Mouse (Mus musculus): ENCODE data around the gene Rnf169.
A peak's percentile ranks its signal among the peaks of the same experiment; 100 is the strongest.
"Not testable (repeated sequence)": the region's sequence is repeated elsewhere in the genome, so short reads cannot be mapped to it uniquely, and the experiment has no call there.

The Rnf169 gene

GRCm38 (mm10) chr7:99953442-99954098, 26.7 kb downstream of the Rnf169 start:
- no peak for ATAC-seq (ENCODE audit: insufficient number of reproducible peaks, low FRiP score, low TSS enrichment)

DNA sequence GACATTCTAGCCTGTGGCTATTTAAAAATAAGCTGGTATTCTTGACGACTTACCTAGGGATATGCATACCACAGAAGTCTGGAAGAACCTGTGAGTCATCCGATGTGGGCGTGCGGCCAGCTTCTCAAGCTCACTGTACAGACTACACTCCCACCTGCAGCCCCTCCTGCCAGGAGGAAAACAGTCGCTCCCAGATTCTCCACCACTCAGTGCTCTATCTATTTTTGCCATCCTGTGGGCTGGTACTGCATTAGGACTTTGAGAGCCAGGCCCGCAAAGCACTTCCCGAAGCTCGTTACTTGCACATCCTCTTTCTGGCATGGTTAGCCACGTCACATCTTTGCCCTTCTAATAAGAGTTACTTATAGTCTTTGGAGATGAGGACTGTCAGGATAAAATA, 32.9 kb downstream of the Rnf169 start:
- 0 out of 2 replicates have a peak, but pooled peaks have one; percentile 40 for ATAC-seq (ENCODE audit: insufficient number of reproducible peaks, low FRiP score, low TSS enrichment)

DNA sequence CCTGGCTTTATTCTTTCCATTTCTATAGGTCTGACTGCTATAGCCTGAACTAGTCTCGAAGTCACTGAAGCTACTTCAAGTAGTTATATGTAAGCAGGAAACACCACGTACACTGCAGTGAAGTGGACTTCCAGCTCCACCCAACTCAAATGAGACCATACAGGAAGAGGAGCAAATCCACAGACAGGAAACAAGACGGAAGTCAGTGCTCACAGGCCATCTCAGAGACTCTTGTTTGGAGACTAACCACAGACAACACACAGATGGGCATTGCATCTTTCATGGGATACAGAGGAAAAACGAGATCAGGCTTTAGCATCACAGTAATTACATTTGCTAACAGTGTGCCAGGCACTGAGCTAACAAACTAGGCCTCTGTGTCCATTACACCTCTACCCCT, 33.9 kb downstream of the Rnf169 start:
- no peak for ATAC-seq (ENCODE audit: insufficient number of reproducible peaks, low FRiP score, low TSS enrichment)

- no peak for ATAC-seq (ENCODE audit: insufficient number of reproducible peaks, low FRiP score, low TSS enrichment)
These were observed 34.3 kb downstream of the Rnf169 start for GRCm38 (mm10) chr7:99945939-99946338.

DNA sequence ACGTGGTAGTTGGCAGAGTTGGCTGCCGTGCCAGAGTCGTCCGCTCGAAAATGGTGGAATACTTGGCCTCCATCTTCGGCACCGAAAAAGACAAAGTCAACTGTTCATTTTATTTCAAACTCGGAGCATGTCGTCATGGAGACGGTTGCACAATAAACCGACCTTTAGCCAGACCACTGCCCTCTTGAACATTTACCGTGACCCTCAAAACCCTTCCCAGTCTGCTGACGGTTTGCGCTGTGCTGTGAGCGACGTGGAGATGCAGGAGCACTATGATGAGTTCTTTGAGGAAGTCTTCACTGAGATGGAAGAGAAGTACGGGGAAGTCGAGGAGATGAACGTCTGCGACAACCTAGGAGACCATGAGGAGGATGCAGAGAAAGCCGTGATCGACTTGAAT, 35.2 kb downstream of the Rnf169 start:
- ATAC-seq (ENCODE audit: insufficient number of reproducible peaks, low FRiP score, low TSS enrichment), result not testable (repeated sequence)

GRCm38 (mm10) chr7:99944520-99944919, 35.7 kb downstream of the Rnf169 start:
- ATAC-seq (ENCODE audit: insufficient number of reproducible peaks, low FRiP score, low TSS enrichment), result no peak

GRCm38 (mm10) chr7:99940669-99941068, 39.6 kb downstream of the Rnf169 start:
- no peak for ATAC-seq (ENCODE audit: insufficient number of reproducible peaks, low FRiP score, low TSS enrichment)

DNA sequence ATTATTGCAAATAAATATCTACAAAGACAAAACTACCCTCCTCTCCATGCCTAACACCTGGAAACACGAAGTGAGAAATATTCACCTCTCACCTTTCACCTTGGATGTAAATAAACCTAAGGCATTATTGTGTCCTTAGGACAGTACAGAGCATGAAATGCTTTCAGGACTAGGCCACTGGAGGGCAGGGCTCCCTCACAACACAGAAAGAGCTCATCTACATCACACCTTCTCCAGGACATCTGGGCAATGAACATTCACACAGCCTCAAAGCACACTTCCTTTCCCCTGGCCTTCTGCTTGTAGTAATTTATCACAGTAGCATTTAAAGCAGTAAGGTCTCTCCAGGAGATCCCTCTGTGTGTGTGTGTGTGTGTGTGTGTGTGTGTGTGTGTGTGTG, 44.5 kb downstream of the Rnf169 start:
- no peak for ATAC-seq (ENCODE audit: insufficient number of reproducible peaks, low FRiP score, low TSS enrichment)

DNA sequence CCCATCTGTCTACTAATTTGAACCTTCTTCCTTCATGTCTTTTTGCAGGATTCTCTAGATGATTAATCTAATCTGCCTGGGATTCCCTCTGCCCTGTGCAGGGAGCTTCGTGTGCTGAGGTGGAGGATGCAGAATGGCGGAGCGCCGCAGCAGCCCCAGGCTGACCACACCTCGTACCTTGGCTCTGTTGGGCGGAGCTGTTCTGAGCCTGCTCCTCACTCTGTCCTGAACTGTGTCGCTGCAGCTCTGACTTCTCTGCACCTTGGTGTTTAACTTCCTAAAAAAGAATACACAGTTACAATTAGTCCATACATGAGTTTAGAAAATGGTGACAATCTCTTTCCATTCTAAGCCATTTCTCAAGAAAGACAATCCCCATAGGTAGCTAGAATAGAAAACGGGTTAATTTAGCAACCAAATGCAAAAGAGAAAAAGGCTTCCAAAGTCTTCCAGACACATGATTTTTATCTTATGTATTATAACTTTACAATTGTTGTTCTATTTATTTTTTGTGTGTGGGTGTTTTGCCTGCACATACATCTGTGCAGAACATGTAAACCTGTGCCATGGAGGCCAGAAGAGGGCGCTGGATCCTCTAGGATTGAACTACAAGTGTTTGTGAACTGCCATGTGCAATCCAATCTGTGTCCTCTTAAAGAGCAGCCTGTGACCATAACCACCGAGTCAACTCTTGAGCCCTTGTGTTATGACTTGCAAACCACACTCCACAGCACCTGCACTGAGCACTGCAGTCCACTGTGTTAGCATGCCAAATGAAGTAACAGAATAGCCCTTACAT, 53.1 kb downstream of the Rnf169 start:
- ATAC-seq (ENCODE audit: insufficient number of reproducible peaks, low FRiP score, low TSS enrichment), result 0 out of 2 replicates have a peak, but pooled peaks have one; percentile 61

- ATAC-seq (ENCODE audit: insufficient number of reproducible peaks, low FRiP score, low TSS enrichment), result no peak
These were observed 59.8 kb downstream of the Rnf169 start for GRCm38 (mm10) chr7:99920416-99920815.

DNA sequence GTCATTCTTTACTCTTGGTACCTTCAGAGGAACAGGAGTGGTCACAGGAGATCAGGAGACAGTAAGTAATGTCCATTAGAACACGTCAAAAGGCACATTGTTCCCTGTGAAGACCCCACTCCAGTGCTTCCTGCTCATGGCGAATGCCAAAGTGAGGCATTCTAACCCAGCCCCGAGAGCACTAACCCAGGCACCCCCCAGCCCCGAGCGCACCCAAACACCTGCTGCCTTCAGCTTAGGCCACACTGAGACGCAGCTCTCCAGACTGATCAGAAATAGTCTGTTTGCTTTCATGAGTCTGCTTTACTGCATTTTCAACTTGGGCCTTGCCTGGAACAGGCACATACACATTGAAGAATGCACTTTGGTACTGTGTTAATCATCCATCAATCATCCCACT, 60.3 kb downstream of the Rnf169 start:
- ATAC-seq (ENCODE audit: insufficient number of reproducible peaks, low FRiP score, low TSS enrichment), result no peak

- no peak for ATAC-seq (ENCODE audit: insufficient number of reproducible peaks, low FRiP score, low TSS enrichment)
These were observed 61.1 kb downstream of the Rnf169 start for GRCm38 (mm10) chr7:99919164-99919563.

DNA sequence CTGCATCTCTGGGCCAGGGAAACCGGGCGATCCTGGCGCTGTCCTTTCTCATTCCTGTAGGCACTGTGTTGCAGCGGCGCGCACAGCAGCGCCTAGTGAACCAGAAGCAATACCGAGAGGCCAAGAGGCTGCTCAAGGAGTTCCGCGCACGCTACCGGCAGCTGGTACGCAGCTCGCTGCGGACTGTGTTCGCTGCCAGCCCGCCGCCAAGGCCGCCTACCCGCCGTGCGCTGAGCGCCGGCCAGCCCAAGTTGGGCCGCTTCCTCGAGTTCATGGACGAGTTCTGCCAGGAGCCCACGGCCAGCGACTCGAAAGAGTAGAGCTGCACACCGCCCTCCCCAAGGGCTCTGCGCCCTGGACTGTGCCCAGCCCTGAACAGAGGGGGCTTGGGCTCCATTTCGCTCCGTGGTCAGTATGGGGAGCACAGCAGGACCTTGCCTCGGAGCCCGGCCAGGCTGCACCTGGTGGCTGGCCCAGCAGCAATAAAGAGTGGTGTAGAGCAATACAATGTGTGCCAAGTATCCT, 62.9 kb downstream of the Rnf169 start:
- ATAC-seq (ENCODE audit: insufficient number of reproducible peaks, low FRiP score, low TSS enrichment), result peak; percentile 26

DNA sequence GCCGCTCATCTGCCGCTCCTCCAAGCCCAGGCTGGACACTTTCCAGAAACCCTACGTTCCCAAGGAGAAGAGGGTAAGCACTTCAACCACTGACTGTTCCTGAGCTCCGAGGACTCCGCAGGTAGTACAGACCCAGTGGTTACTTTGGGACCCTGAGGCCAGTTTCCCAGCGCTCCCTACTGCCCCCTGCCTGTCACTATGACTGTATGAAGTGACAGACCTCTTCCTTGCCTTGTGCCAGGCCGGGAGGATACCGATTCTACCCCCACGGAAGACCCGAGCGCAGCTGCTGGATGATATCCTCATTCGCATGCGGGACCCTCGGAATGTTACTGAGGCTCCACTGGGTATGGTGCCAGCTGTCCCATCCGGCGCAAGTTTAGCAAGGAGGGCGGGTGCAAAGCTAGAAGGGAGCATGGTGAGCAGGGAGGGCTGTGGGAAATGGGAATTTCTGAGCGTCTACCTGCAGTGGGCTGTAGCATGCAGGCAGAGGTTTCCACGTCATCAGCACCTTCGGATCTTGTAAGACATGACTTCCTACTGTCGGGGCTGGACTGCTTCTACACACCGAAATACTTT, 63.4 kb downstream of the Rnf169 start:
- no peak for ATAC-seq (ENCODE audit: insufficient number of reproducible peaks, low FRiP score, low TSS enrichment)

DNA sequence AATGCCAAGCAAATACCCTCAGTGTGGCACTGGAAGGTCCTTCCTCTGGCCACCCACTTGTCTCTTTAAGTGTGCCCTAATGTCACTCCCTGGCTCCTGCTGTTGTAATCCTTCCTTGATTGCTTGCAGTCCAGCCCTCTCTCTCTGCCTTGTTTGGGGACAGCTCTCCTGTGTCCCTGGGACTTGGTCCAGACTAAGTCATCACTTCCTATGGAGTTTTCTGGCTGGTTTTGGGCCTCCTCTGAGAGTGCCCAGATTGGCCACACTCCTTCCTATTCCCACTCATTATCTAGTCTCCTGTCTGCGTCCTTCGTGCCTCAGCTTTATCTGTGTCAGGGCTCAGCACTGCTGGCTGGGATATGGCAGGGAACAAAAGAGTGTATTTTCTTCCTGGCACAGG, 64.7 kb downstream of the Rnf169 start:
- ATAC-seq (ENCODE audit: insufficient number of reproducible peaks, low FRiP score, low TSS enrichment), result no peak

DNA sequence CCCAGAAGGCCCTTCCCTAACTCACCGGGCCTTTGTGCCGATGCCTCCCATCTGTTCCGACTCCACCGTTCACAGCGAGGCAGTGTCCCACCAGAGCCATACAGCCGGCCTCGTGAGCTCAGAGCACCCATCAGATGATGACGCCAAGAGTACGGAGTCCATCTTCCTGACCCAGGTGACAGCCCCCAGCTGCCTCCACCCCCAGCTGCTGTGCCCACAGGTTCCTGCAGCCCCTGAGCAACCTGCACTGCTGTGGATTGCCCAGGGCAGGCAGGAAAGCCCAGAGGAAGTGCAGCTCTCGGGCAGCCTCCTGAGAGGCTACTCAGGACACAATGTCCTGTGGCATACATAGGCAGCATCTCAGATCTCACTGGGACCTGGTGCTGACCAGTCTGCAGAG, 65.9 kb downstream of the Rnf169 start:
- no peak for ATAC-seq (ENCODE audit: insufficient number of reproducible peaks, low FRiP score, low TSS enrichment)

DNA sequence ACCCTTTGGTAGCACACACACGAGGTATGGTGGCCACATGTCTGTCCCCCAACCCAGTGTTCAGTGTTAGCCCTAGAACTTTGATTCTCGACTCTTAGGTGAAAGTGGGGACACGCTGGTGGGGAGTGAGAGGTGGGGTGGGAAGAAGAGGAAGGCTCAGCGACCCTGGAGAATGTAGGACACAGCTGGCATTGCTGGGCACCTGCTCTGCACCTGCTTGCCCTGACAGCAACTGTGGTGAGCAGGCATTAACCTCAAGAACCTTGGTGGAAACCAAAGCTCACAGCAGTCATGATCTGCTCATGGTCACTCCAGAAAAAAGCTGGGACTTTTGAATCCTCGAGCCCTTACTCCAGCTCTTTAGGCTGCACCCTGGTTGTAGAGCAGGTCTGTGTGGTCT, 69.2 kb downstream of the Rnf169 start:
- ATAC-seq (ENCODE audit: insufficient number of reproducible peaks, low FRiP score, low TSS enrichment), result no peak

DNA sequence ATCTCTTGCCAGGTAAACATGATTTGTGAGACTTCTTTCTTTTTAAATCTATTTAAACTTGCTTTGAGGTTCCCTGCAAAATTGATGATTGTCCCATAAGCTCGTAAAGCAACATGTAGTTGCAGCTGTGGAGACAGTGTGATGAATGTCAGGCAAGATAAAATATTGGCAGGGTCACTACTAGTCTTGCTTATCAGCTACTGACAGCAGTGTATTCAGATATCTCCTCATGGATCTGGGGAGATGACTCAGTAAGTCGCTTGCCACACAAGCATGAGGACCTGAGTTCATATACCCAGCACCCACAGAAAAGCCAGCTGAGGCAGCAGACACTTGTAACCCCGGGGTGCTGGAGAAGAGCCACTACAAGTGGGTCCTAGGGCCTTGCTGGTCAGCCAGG, 72.8 kb downstream of the Rnf169 start:
- no peak for ATAC-seq (ENCODE audit: insufficient number of reproducible peaks, low FRiP score, low TSS enrichment)

DNA sequence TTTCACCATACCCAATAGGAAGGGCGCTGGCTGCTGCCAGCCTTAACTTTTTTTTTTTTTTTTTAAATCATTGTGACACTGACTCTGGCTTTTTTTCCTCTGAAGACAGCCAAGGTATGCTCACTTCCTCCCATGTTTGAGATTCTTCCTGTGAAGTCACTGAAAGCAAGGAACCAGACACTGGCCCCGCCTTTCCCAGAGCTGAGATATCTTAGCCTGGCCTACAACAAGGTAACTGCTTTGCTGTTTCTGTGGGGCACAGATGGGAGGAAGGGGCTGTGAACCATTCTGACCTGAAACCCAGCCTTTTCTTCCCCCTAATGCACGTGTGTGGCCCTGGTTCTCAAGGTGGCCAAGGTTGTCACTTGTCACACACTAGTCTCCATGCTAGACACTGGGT, 73.9 kb downstream of the Rnf169 start:
- ATAC-seq (ENCODE audit: insufficient number of reproducible peaks, low FRiP score, low TSS enrichment), result no peak

DNA sequence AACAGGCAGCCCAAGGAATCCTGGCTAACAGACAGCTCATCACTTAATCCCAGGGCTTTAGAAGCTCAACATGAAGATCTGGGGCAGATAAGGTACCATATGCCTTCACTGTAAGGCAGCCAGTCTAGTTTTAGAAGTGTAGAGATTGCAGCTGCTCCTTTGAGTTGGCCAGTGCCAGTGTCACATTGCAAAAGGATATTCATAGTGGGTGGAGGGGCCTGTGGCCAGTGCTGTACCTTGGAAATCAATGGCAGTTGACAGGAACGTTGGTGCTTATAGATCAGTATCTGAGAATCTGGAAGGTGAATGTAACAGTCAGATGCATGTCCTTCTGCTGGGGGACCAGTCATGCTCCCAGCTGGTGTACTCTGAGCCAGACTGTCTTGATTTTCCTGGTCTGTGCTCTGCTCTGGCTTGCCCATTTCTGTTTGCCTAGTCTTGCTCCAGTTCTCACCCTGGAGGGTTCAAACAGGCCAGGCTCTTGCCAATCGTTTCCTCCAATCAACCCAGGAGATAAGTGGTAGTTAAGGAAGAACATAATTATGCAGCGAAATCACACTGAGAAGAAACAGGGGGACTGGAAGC, 75.7 kb downstream of the Rnf169 start:
- ATAC-seq (ENCODE audit: insufficient number of reproducible peaks, low FRiP score, low TSS enrichment), result no peak

Data from cerebellum, adult (tissue).